Mouse (Mus musculus): Measurements from ENCODE around the gene Usf1. TPM values are rescaled to one million over a fixed set of nuclear protein-coding genes. Genes with fewer than 3 reads are reported as not detected.
A peak's percentile ranks its signal among the peaks of the same experiment; 100 is the strongest.

Usf1 gene
- polyA plus RNA-seq (2012; rRNA removed): 55.0 and 87.8 TPM in 2 replicates

DNA sequence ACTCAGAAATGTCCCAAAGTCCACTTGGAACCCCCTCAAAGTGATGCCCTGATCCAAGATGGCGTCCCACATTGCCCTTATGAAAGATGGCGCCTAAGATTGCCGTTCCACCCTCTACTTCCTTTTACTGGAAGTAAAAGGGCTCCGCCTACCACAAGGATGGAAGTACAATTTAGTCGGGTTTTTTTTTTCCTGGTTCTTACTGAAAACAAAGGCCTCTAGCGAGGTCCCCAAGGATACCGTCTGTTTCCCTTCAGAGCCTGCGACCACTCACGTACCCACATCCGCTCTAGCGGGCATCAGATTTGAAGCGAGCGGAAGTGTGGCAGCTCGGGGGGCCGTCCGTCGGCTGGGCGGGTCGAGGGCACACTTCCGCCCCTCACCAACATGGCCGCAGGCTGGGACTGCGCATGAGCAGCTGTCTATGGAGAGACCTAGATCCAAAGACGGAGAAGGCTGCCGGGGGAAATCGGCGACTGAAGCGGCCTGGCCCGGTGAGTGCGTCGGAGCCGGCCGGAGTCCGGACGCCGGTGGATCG is at the start of gene Usf1:
Usf1 (plus strand) TSS at position 367 of the 538 bp plus-strand sequence.
- H3K4me3 ChIP-seq (ENCODE audit: low read depth, low read length): peak within 1 kb of the TSS; percentile 91
- H3K27me3 ChIP-seq (ENCODE audit: control insufficient read depth, insufficient read depth, low read length): no peaks in the 10 kb centered on the region
- TF ChIP-seq POLR2A (IDR thresholded peaks at IDR 0.05; ENCODE audit: low read depth, low read length): peak; percentile 75; the same call in 1 of the 2 replicates
- peak; percentile 19; the same call in 1 of the 2 replicates for TF ChIP-seq CTCF (IDR thresholded peaks at IDR 0.05; ENCODE audit: extremely low read depth, insufficient read length, insufficient replicate concordance, low read depth, low read length)
- H3K36me3 ChIP-seq (ENCODE audit: control insufficient read depth, insufficient read depth, low read length): peaks cover 10% of the 10 kb centered on the region
- WGBS: under 1% methylated on average over 36 of the region's 36 CpGs
- no peaks in the 10 kb centered on the region; the same call in 1 of the 2 replicates for H3K4me1 ChIP-seq (ENCODE audit: control insufficient read depth, insufficient read depth, insufficient read length, low read length)
- peak within 1 kb of the TSS; percentile 89 for H3K27ac ChIP-seq (ENCODE audit: insufficient read depth, low read depth, low read length)

DNA sequence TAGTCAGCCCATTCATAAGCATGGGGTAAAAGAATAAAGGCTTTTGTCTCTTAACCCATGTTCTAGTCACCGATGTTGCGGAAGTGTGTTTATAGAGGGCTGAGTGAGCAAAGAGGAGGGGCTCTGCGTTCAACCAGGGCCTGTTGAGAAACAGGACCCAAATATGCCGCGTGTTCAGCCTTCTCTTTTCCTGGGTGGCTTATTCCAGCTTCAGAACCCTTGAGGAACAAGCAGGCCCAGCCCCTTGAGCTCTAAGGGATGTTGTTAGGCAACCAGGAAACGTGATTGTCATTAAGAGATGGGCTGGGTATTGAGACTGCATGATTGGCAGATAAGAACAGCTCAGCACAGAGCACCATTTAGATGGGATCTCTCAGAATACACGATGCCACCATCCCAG is 45.2 kb upstream of the Usf1 start:
- no peak overlapping the region for H3K27ac ChIP-seq (ENCODE audit: insufficient read depth, low read depth, low read length)
- no peaks in the 10 kb centered on the region for H3K27me3 ChIP-seq (ENCODE audit: control insufficient read depth, insufficient read depth, low read length)
- H3K4me3 ChIP-seq (ENCODE audit: low read depth, low read length): no peak overlapping the region
- no peaks in the 10 kb centered on the region for H3K36me3 ChIP-seq (ENCODE audit: control insufficient read depth, insufficient read depth, low read length)
- peaks cover 9% of the 10 kb centered on the region for H3K4me1 ChIP-seq (ENCODE audit: control insufficient read depth, insufficient read depth, insufficient read length, low read length)
- 49% methylated on average over 7 of the region's 7 CpGs for WGBS
- TF ChIP-seq POLR2A (IDR thresholded peaks at IDR 0.05; ENCODE audit: low read depth, low read length) (no peak), CTCF (IDR thresholded peaks at IDR 0.05; ENCODE audit: extremely low read depth, insufficient read length, insufficient replicate concordance, low read depth, low read length) (no peak)

DNA sequence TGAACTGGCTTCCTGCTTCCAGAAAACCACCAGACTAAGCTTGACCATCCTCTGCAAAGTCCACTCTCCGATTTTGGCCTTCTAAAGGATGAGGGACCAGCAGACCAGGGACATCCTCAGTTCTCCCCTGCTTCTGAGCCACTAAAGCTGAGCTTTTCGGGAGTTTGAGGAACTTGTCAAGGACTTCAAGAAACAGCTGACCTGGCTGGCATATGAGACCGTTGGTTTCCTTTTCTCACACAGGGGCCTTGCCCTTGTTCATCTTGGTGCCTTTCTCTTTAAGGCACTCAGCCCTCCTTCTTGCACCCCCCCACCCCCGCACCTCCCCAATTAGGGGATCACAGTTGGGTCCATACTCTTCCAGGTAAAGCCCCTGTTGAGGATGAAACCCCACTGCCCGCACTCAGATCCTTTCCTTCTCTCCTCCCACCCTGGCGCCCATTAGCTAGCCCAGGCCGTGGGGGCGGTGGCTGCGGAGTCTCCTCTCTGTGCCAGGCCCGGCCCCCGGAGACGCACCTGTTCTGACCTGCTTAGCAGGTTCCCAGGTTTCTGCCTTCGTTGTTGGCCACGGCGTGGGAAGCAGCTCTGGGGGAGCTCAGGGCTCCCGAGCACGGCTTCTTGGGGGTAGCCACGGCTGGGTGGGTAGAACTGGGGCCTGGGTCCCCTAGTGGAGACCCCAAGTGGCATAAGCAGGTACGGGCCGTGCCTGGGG is 41.1 kb upstream of the Usf1 start, which contains the start of gene Nectin4:
Nectin4 (plus strand) TSS at position 255 of the 712 bp plus-strand sequence.
- TF ChIP-seq POLR2A (IDR thresholded peaks at IDR 0.05; ENCODE audit: low read depth, low read length): no peak
- no peak for TF ChIP-seq CTCF (IDR thresholded peaks at IDR 0.05; ENCODE audit: extremely low read depth, insufficient read length, insufficient replicate concordance, low read depth, low read length)
- Histone ChIP-seq H3K27ac (ENCODE audit: insufficient read depth, low read depth, low read length) (no peak within 1 kb of the TSS), H3K36me3 (ENCODE audit: control insufficient read depth, insufficient read depth, low read length) (no peaks in the 10 kb centered on the region), H3K4me3 (ENCODE audit: low read depth, low read length) (peak within 1 kb of the TSS; percentile 29), H3K27me3 (ENCODE audit: control insufficient read depth, insufficient read depth, low read length) (no peaks in the 10 kb centered on the region), H3K4me1 (ENCODE audit: control insufficient read depth, insufficient read depth, insufficient read length, low read length) (peaks cover 6% of the 10 kb centered on the region)
- 20% methylated on average over 20 of the region's 20 CpGs for WGBS

DNA sequence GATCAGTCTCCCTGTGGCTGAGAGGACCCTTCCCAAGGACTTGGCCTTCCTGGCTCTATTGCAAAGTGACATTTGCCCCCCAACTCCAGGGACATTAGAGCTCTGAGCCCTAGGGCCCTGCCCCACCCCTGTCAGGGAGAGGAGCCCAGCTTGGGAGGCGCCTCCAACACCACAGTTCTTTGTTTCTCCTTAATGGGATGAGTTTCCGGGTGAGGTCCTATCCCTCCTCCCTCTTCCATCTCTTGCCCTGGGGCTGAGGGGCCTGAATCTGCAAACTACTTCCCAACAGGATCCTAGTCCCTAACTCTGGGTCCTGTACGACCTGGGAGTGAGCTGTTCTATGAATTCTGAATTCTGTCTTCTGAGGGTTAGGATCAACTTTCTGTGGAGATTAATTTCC is 38.2 kb upstream of the Usf1 start:
- no peak overlapping the region for H3K27ac ChIP-seq (ENCODE audit: insufficient read depth, low read depth, low read length)
- WGBS: 79% methylated on average over 3 of the region's 3 CpGs
- TF ChIP-seq POLR2A (IDR thresholded peaks at IDR 0.05; ENCODE audit: low read depth, low read length) (no peak), CTCF (IDR thresholded peaks at IDR 0.05; ENCODE audit: extremely low read depth, insufficient read length, insufficient replicate concordance, low read depth, low read length) (no peak)
- no peaks in the 10 kb centered on the region for H3K27me3 ChIP-seq (ENCODE audit: control insufficient read depth, insufficient read depth, low read length)
- H3K36me3 ChIP-seq (ENCODE audit: control insufficient read depth, insufficient read depth, low read length): no peaks in the 10 kb centered on the region
- no peak overlapping the region for H3K4me3 ChIP-seq (ENCODE audit: low read depth, low read length)
- peaks cover 8% of the 10 kb centered on the region for H3K4me1 ChIP-seq (ENCODE audit: control insufficient read depth, insufficient read depth, insufficient read length, low read length)

DNA sequence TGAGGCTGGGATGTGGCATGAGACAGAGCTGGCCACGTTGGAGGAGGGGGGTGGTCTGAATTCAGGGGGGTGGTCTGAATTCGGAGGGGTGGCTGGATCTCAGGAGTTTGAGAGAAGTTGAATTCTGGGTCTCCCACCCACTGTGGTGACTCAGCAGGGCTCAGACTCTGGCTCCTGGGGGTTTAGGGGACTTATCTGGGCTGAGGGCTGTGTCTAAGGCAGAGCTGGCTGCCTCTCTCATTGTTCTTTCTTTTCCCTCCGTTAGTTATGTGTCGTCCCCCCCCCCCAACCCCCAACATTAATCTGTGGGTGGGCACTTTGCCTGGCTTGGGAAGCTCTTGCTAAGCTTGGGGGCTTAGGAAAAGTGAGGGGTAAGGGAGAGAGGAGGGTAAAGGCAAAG is 37.2 kb upstream of the Usf1 start:
- Histone ChIP-seq H3K27me3 (ENCODE audit: control insufficient read depth, insufficient read depth, low read length) (no peaks in the 10 kb centered on the region), H3K4me3 (ENCODE audit: low read depth, low read length) (no peak overlapping the region), H3K4me1 (ENCODE audit: control insufficient read depth, insufficient read depth, insufficient read length, low read length) (peaks cover 8% of the 10 kb centered on the region), H3K36me3 (ENCODE audit: control insufficient read depth, insufficient read depth, low read length) (no peaks in the 10 kb centered on the region), H3K27ac (ENCODE audit: insufficient read depth, low read depth, low read length) (no peak overlapping the region)
- WGBS: 32% methylated on average over 4 of the region's 4 CpGs
- TF ChIP-seq POLR2A (IDR thresholded peaks at IDR 0.05; ENCODE audit: low read depth, low read length): no peak
- no peak for TF ChIP-seq CTCF (IDR thresholded peaks at IDR 0.05; ENCODE audit: extremely low read depth, insufficient read length, insufficient replicate concordance, low read depth, low read length)

DNA sequence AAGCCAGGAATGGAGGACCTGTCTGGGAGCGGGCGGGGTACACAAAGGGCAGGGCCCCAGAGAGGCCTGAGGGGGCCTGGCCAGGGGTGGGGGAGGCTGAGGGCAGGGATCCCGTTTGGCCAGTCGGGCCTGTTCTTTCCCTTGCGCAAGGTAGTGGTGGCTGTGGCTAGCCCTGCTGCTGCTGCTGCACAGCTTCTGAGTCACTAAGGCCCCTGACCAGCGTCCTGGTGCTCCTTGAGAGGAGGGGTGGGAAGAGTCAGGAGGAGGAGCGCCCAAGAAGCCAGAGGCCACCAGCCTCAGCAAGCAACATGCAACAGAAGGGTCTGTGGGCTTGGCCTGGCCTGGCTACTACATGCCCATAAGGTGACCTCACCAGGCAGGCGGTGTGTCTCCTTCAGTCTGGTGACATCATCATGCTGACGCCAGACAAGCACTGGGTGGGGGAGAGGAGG is 35.4 kb upstream of the Usf1 start:
- 0 out of 2 replicates have a peak, but pooled peaks cover 4% of the 10 kb centered on the region for H3K27me3 ChIP-seq (ENCODE audit: control insufficient read depth, insufficient read depth, low read length)
- H3K36me3 ChIP-seq (ENCODE audit: control insufficient read depth, insufficient read depth, low read length): no peaks in the 10 kb centered on the region
- H3K27ac ChIP-seq (ENCODE audit: insufficient read depth, low read depth, low read length): no peak overlapping the region
- H3K4me1 ChIP-seq (ENCODE audit: control insufficient read depth, insufficient read depth, insufficient read length, low read length): peaks cover 7% of the 10 kb centered on the region
- 43% methylated on average over 9 of the region's 9 CpGs for WGBS
- H3K4me3 ChIP-seq (ENCODE audit: low read depth, low read length): no peak overlapping the region
- TF ChIP-seq CTCF (IDR thresholded peaks at IDR 0.05; ENCODE audit: extremely low read depth, insufficient read length, insufficient replicate concordance, low read depth, low read length) (no peak), POLR2A (IDR thresholded peaks at IDR 0.05; ENCODE audit: low read depth, low read length) (no peak)

DNA sequence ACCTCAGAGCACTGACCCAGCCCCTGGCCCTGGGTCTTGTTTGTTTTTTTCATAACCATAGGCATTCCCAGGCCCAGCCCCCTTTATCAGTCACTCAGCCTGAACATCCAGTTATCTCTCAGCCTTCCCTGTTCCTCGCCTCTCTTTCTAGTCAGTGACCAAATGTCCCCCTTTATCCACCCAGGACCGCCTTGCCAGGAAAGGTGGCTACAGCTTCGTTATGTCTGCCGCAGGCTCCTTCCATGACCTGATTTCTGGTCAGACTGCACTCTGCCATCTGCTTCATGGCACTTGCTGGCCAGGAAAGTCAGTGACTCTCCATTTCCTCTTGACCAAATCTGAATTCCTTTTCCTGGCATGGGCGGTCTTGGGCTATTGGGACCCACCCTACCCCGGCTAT is 32.8 kb upstream of the Usf1 start:
- Histone ChIP-seq H3K4me3 (ENCODE audit: low read depth, low read length) (no peak overlapping the region), H3K4me1 (ENCODE audit: control insufficient read depth, insufficient read depth, insufficient read length, low read length) (peaks cover 9% of the 10 kb centered on the region), H3K36me3 (ENCODE audit: control insufficient read depth, insufficient read depth, low read length) (no peaks in the 10 kb centered on the region), H3K27me3 (ENCODE audit: control insufficient read depth, insufficient read depth, low read length) (0 out of 2 replicates have a peak, but pooled peaks cover 4% of the 10 kb centered on the region), H3K27ac (ENCODE audit: insufficient read depth, low read depth, low read length) (no peak overlapping the region)
- TF ChIP-seq CTCF (IDR thresholded peaks at IDR 0.05; ENCODE audit: extremely low read depth, insufficient read length, insufficient replicate concordance, low read depth, low read length) (no peak), POLR2A (IDR thresholded peaks at IDR 0.05; ENCODE audit: low read depth, low read length) (no peak)
- 87% methylated on average over 6 of the region's 6 CpGs for WGBS

Data from small intestine, adult 2 months (tissue).